Mouse (Mus musculus) urinary bladder, postnatal 0 days (tissue): ENCODE data around the gene Ttc4. TPM values are rescaled to one million over a fixed set of nuclear protein-coding genes. Genes with fewer than 3 reads are reported as not detected.

Experiments
- polyA plus RNA-seq: library from polyadenylated mRNA; unstranded; fragments of >200 nt; fragmentation: Nextera tagmentation; extraction: Ambion mirVana; gene quantifications from 2 replicates; pipeline ENCODE4 v1.2.1, GENCODE M21; 2015

Gene Ttc4
- polyA plus RNA-seq = 25.7 and 29.8 TPM in 2 replicates

DNA sequence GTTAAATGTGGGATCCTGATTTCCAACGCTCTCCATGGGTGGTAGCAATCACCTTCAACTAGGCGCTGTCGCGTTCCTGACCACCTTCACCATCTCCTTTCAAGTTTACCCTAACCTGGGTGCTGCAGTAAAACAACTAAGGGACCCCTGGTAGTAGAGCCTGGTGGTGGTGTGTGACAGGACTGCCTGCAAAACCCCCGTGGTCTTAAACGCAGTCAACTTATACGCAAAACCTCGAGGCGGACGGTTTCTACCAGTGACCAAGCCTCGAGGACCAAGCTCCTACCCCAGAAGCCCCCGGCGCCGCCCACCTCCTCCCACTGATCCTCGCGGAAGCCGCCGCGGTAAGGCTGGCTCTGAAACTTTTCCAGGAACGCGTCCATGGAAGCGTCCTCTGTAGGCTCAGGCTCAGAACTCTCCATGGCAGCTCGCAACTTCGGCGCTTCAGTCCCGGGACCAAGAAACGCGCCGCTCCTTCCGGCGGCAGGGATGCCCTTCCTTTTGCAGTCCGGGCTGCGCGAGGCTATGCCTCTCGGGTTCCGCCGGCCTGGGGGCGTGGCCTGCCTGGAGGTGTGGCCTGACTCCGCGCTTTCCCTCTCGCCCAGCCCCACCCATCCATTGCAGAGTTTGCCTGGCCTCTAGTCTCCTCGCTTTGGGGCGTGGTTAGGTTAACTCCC lies at the start of gene Ttc4:
Ttc4 (minus strand) TSS at position 503 of the 677 bp plus-strand sequence.

GRCm38 (mm10) chr4:106650833-106651527 lies 27.8 kb downstream of the Ttc4 start, which contains the start of gene Pars2:
Gene Pars2, plus strand, starts transcription at chr4:106651069.

DNA sequence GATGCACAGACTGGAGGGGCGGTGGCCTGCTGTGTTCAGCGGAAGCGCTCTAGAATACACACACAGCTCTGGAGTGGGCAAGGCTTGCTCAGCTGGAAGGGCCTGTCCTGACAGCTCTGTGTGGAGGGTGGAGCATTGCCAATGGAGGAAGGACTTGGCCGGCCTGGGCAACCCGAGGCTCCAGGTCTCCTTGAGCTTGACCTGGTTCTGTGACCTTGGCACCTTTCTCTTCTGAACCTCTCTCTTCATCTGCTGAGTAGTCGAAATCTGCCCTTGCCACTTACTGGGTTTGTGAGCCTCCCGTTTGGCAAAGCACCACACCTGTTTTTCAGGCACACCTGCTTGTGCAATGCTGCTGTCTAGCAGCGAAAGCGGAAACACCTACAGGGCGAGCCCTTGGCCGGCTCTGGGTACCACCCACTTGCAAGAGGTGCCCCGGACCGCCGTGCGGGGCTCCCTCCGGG lies 56.7 kb downstream of the Ttc4 start, which contains the start of gene Ttc22:
Ttc22 (plus strand) TSS at position 403 of the 464 bp plus-strand sequence.

GRCm38 (mm10) chr4:106617056-106617455 lies 61.7 kb downstream of the Ttc4 start, which contains the start of gene Lexm:
Gene Lexm, minus strand, starts transcription at chr4:106617241.

Other genes with a start within 250 kb of the Ttc4 start
- 60.0 and 80.8 TPM in 2 replicates for gene Pcsk9, start 214.6 kb downstream of the Ttc4 start, polyA plus RNA-seq
- 0.48 and 1.1 TPM in 2 replicates for gene Bsnd, start 186.7 kb downstream of the Ttc4 start, polyA plus RNA-seq
- 7.1 and 12.0 TPM in 2 replicates for gene Dhcr24, start 117.9 kb downstream of the Ttc4 start, polyA plus RNA-seq
- gene Lexm, start 61.7 kb downstream of the Ttc4 start, polyA plus RNA-seq = 0.07 and 0.19 TPM in 2 replicates
- gene Ttc22, start 56.5 kb downstream of the Ttc4 start, polyA plus RNA-seq = 13.1 and 15.0 TPM in 2 replicates
- 5.9 and 6.4 TPM in 2 replicates for gene Pars2, start 27.9 kb downstream of the Ttc4 start, polyA plus RNA-seq
- gene Mroh7, start 52.0 kb upstream of the Ttc4 start, polyA plus RNA-seq = 0.11 and 0.13 TPM in 2 replicates
- gene Fam151a, start 54.9 kb upstream of the Ttc4 start, polyA plus RNA-seq = 0.54 and 0.67 TPM in 2 replicates
- 2.3 and 3.2 TPM in 2 replicates for gene Acot11, start 126.1 kb upstream of the Ttc4 start, polyA plus RNA-seq
- 29.9 and 35.8 TPM in 2 replicates for gene Ssbp3, start 231.8 kb upstream of the Ttc4 start, polyA plus RNA-seq